Mouse (Mus musculus): Measurements from ENCODE around the gene Pla2g5.

The Pla2g5 gene

DNA sequence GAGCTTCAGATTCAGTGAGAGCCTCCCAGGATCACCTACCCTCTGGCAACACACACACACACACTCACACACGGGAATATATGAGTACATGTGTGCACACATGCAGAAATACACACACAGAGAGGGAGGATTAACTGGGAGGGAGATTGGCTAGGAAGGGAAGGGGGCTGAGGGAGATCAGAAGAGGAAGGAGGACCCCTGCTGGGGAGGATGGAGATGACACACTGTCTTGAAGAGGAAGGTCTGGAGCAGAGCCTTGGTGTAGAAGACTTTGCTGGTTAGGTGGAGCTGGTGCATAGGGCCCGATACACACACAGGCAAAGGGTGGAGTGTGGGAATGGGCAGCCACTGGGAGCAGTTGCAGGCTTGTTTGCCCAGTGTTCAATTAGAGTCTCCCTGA, 70.0 kb downstream of the Pla2g5 start:
- peak; percentile 83 for DNase-seq

DNA sequence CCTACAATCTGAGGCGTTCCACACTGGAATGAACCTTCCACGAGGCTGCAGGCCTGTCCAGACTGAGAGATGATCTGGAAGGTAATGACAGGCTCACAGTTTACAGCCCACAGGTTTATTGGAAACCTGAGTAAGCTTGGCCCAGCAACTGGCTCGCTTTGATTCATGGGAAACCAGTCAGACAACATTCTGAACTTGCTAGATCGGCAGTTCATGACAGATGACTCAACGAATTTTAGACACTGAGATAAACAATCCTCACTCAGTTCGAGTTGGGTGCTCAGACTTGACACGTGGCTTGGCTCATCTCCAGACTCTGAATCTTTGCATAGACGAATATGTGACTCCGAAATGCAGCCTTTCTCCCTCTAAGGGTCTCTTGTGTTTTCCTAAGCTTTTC, 70.7 kb downstream of the Pla2g5 start:
- DNase-seq = peak; percentile 58

DNA sequence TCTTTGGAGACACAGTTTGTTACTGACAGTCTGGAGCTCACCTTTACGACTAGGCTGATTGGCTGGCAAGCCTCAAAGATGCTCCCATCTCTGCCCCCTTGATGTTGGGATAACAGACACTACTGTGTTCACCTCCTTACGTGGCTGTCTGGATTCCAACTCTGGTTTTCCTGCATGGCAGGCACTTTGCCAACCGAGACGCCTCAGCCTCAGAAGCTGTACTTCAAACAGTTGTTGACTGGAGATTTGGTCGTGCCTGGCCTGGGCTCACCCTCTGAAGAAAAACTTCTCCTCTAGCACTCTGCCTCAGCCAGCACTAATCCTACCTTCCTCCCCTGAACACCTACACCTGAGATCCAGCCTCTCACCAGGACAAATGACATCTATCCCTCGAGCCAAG, 71.8 kb downstream of the Pla2g5 start:
- peak; percentile 51 for DNase-seq

DNA sequence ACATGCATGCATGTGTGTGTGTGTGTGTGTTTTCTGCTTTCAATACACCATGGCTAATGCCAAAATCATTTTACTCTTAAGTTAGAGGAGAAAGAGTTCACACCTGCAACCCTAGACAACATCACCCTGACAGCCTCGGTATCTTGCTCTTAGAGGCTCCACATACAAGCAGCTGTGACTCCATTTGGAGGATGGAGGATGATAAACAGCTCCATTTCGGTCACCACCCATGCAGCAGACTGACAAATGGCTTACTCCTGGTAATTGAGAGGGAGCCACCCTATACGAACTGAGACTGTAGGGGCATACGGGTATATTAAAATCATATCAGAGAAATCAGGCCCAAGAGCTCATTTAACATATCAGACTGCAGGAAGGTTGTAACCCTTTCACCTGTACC, 74.9 kb downstream of the Pla2g5 start:
- no peak for DNase-seq

DNA sequence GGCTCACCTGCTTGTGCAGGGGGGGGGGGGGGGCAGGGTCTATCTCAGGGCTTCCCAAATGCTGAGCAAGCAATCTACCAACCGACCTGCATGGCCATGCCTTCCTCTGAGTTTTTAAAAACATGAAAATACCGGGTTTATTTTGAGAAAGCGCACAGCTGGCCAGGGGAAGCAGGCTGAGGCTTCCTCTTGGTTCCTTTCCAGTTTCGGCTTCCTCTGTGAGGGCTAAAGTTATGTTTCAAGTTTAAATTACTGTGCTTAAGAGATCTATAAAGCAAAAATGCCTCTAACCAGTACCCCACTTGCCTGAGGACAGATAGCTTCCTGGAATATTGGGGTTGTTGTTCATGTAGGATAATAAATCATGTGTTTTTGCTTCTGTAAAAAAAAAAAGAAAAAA, 77.1 kb downstream of the Pla2g5 start:
- peak; percentile 62 for DNase-seq

DNA sequence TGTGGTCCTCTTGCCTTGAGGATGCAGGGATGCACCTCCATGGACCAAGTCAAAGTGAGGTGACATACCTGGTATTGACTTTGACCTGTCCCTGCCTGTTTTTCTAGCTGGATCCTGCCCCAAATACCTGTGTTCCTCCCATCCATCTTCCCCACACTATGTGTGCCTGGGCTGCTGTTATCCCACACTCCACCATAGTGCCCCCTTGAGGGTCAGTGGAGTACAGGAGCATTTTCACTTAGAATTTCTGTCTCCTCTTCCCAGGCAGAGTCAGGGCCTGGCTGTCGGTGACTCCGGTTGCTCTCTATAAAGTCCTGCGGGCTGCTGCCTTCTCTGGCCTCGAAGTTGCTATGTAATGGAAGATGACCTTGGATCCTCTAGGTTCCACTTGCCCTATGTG, 77.6 kb downstream of the Pla2g5 start:
- peak; percentile 43 for DNase-seq

DNA sequence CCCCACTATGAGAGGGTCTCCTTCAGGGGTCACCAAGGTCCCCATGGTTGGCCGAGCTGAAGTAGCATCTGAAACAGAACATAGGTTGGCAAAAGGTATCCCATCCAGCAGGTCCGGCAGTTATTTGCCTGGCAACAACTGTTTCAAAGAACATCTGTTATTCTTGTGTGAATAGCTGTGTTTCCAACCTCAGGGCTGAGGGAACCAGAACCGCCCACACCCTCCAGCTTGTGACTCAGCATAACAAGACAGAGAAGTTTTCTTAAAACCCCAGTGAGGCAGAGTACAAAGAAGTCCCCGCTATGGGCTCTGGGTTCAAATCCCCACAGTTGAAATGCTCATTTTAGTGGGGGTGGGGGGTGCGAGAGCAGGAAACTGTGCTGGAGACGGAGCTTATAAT, 81.2 kb downstream of the Pla2g5 start:
- DNase-seq = no peak

DNA sequence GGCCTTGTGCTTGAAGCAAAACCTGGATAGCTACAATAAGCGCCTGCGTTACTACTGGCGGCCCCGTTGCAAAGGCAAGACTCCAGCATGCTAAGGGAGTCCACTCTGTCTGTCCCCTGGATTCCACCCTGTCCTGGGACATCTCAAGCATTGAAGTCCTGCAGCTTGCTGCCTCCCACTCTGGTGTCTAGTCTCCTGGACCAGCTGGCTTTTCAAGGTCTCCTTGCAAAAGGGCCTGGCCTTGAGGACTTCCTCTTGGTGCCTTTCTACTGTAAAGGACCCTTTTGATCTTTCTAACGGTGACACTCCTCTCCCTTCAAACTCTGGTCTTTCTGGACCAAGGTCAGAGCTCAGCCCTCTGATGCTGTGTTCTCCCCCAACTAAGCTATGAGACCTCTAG, 83.0 kb downstream of the Pla2g5 start:
- DNase-seq = no peak

DNA sequence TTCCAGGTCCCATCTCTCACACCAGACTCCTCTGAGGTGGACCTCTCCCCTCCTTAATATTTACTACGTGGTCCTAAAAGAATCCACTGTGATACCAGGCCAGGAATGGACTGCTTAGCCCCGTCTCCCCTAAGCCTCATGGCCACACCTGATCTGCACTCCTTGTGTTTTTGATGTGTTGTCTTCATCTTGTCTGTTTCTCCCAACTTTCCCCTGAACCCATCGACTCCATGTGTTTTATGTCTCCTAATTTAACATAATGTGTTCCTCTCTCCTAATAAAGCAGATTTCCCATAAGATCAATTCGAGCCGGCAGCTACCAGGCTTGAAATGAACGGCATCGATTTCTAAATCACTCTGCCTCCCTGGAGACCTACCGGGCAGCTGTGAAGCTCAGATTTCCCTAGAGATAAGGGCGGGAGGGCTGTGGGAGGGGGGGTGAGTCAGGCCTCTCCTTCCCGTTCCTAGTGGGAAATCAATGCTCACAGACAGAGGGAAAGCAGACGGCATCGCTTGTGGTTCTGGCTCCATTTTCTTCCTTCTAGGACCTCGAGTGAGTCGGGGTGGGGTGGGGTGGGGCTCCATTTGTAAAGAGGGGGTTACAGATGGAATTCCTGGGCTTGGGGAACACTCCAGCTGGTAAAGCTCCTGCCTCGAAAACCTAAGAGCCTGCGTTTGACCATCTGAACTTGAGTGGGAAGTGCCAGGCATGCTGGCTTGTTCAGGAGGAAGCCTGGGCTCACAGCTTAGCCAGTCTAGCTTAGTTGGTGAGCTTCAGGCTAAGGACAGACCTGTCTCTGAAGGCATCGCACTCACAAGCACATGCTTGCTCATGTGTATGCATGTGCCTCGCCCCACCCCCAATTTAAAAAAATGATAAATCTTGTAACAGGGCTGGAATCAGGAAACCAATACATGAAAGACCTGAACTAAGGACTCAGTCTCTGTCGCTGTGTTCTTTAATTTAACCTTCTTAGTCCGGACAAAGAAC, 85.6 kb downstream of the Pla2g5 start:
- no peak for DNase-seq

DNA sequence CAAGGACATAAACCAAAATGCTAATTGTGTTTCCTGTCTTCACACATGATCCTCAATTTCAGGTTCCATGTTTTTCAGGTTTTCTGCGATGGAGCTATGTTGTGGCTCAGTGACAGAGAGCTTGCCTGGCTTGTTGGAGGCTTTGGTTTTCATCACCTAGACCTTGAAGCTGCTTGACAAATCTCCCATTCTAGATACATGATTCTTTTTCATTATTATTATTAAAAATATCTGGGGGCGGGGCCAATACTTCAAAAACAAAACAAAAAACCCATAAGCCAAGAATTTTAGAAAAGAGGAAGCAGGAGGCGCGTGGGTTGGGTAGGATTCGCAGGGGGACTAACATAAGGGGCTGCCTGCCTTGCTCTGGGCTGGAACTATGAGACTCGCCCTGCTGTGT, 87.8 kb downstream of the Pla2g5 start, which contains the start of gene Pla2g2d:
TSS of gene Pla2g2d (plus strand) at position 301 of the 400 bp plus-strand sequence.
- no peak for DNase-seq

DNA sequence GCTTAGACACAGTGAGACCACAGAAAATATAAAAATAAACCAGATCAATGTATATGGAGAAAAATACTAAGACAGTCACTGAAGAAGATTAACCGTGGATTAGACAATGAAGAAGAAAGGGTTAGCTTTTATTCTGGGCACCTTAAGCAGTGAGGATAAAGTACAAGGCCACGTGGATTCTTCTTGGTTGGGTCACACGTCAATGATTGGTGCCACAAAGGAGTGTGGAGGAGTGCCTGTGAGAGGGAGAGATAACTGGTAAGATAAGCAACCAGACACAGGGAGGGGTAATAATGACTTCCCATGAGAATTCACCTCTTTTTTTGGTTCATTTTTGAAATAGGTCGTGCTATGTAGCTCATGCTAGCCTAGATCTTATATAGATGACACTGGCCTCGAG, 90.9 kb downstream of the Pla2g5 start:
- DNase-seq = no peak

DNA sequence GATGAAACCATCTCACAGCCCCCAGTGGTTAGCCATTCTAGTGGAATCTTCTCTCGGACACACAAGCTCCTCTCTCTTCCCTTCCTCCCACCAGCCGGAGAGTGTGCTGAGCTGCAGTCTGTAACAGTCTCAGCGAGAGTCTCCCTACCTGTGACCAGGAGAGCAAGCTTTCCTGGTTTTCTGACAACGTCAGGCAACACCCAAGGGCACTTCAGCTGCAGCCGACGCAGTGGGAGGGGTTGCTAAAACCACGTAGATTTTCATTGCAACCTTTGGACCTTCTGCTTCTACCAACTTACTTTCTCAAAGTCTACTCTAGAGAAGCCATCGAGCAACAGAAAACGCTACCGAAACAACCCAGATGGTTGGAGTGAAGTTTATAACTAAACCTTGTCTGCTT, 91.3 kb downstream of the Pla2g5 start:
- no peak for DNase-seq

DNA sequence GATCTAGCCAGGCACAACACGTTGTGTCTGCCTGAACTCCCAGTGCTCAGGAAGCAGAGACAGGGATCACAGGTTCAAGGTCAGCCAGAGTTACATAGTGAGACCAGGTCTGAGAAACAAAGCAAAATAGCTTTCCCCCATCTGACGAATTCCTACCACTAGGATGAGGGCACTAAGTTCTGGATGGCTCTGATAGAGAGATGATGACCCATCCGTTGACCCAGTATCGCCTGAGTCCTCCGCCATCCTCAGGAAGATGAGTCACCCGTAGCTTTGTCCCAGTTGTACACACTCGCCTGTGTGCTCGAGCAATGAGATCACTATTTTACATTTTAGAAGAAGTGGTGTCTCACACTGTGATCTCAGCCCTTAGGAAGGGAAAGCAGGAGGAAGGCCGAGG, 101.0 kb downstream of the Pla2g5 start:
- no peak for DNase-seq

DNA sequence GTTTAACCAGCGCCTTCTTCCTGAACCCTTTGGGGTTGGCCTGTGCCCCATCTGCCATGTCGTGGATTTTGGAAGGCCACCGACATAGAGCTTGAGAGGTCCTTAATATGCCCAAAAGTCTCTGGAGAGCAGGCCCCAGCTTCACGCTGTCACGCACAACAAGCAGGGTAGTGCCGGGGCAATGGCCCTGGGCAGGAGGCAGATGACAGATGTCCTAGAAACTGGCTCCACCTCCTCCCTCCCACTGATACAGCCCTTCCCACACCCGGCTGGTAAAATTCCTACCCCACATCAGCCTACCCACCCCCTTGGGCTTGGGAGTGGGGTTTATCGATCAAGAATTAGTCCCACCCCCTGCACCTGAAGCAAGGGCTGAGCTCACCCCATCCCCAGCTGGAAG, 105.9 kb downstream of the Pla2g5 start, which contains the start of gene Pla2g2f:
TSS of gene Pla2g2f (minus strand) at position 211 of the 400 bp plus-strand sequence.
- no peak for DNase-seq

DNA sequence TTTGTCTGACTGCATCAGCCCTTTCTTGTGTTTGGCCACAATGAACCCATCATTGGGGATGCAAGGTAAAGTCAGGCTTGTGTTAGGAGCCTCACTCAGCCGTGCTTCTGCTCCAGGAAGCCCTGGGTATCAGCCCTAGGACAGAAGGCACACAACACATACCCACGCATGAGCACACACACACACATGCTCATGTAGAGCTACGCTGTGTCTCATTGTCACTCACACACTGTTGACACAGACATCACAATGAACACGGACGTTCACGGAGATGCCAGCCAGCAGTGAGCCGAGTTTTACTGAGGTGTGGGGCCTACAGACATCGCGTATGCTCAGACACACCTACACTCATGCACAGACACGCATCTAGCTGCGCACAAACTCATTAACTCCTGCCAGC, 107.3 kb downstream of the Pla2g5 start:
- no peak for DNase-seq

DNA sequence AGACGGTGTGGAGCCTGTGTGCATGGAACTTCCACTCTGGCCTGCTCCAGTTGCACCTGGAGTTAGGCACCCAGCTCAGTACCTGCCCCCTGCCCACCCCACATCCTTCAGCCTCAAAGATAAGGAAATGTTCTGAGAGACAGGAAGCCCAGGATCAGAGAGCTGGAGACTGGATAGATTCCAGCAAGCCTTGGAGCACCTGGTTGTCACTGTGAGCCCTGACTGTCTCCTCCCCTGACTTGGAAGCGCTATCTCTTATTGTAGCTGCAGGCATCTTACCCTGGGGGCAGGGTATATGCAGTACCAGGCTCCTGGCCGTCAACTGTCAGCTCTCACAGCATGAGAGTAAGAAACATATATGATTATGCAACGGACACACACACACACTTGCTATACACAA, 107.8 kb downstream of the Pla2g5 start:
- DNase-seq = no peak

DNA sequence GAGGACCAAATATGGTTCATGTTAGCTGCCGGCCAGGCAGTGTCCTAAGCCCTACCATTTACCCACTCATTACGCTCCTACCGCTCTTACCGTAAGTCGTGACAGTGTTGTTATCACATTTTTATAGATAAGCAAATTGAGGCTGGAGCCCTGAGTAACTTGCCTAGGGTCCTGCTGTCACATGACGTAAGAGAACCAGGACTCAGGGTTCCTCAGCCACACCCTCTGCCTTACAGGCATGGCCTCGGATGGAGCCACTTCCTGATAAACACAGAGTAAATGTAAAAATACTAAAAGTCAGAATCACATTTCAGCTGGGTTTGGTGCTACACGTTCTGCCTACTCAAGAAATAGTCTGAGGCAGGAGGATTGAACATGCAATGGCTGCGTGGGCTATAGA, 108.8 kb downstream of the Pla2g5 start:
- no peak for DNase-seq

DNA sequence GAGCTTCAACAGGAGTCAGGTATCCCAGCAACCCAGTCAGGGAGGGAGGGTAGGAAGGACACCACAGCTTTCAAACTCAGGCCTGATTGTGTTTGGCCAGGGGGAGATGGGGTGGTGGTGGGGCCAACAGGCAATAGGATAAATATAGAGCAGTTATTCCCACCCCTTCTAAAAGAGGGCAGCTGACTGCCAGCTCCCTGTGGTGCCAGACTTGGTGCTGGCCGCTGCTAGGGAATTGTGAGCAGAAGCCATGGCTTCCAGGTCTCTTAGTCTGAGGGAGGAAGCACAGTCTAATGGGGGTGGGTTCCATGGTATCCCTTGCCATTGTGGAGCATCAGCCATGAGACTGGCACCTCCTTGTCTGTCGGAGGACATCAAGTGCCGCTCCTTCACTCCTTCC, 109.7 kb downstream of the Pla2g5 start:
- no peak for DNase-seq

DNA sequence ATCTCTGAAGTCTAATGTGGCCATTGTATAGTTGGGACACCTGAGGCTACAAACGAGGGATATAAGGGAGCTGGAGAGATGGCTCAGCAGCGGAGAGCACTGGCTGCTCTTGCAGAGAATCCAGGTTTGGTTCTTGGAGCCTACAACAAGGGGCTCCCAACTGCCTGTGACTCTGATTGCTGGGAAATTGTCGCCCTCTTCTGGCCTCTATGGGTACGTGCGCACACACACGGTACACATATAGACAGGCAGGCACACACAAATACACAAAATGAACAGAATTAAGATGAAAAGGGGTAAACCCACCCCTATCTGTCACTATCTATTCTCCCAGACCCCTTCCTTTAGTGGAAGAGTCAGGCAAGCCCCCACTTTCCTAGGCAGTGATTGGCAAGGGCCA, 110.7 kb downstream of the Pla2g5 start:
- no peak for DNase-seq

Measured in kidney, postnatal 10 days (tissue).